Mouse (Mus musculus): Measurements from ENCODE around the gene Wwc1. TPM values are rescaled to one million over a fixed set of nuclear protein-coding genes. Genes with fewer than 3 reads are reported as not detected.

The Wwc1 gene
- total RNA-seq, 1 experiment, result 30.4 TPM

- Histone ChIP-seq H3K9me3 (ENCODE audit: control insufficient read depth, insufficient read depth, low read depth, low read length) (no peaks in the 10 kb centered on the region), H3K36me3 (ENCODE audit: control insufficient read depth, insufficient read depth, low read length, poor library complexity, severe bottlenecking) (no peaks in the 10 kb centered on the region), H3K9ac (ENCODE audit: insufficient read depth, low read depth, low read length, poor library complexity, severe bottlenecking) (peak overlapping the region; percentile 35; the same call in 1 of the 2 replicates), H3K4me3 (ENCODE audit: insufficient read depth in 1 of 2, low read depth in 1 of 2, low read length in 2 of 2, poor library complexity in 1 of 2, severe bottlenecking in 1 of 2) (peak overlapping the region; percentile 33 to 54; a peak in 3 of 4 replicates), H3K4me1 (ENCODE audit: control insufficient read depth in 2 of 2, insufficient read depth in 2 of 2, low read length in 2 of 2, poor library complexity in 1 of 2) (peaks cover 0 to 14% of the 10 kb centered on the region in 2 experiments; a peak in 2 of 4 replicates), H3K27ac (ENCODE audit: insufficient read depth, low read depth, low read length, poor library complexity, severe bottlenecking) (no peak overlapping the region)
- in situ Hi-C loops (cut with MboI; ENCODE audit: low sequenced_read_pairs in 2 of 2, unreplicated experiment in 2 of 2), result no loop called here
- TF ChIP-seq HCFC1 (IDR thresholded peaks at IDR 0.05; ENCODE audit: borderline replicate concordance, insufficient read depth, low read length) (no peak), ZNF384 (IDR thresholded peaks at IDR 0.05; ENCODE audit: low read depth, low read length) (no peak), MAFK (IDR thresholded peaks at IDR 0.05; ENCODE audit: insufficient read depth, low read depth, low read length) (no peak), ZC3H11A (IDR thresholded peaks at IDR 0.05; ENCODE audit: borderline replicate concordance, low read depth, low read length) (no peak), CHD2 (IDR thresholded peaks at IDR 0.05; ENCODE audit: low read depth, low read length) (no peak)
- DNase-seq (ENCODE audit: low read depth, low spot score), result no peak
Measured at GRCm38 (mm10) chr11:35985841-35986393, 5.6 kb upstream of the Wwc1 start.

- H3K4me1 ChIP-seq (ENCODE audit: control insufficient read depth in 2 of 2, insufficient read depth in 2 of 2, low read length in 2 of 2, poor library complexity in 1 of 2), result peaks cover 4 to 18% of the 10 kb centered on the region in 2 experiments; a peak in 3 of 4 replicates
- no peak for DNase-seq (ENCODE audit: low read depth, low spot score)
Measured at GRCm38 (mm10) chr11:35982734-35983133, 2.4 kb upstream of the Wwc1 start.

GRCm38 (mm10) chr11:35979733-35980410 is 455 bp downstream of the Wwc1 start:
- H3K4me1 ChIP-seq (ENCODE audit: control insufficient read depth in 2 of 2, insufficient read depth in 2 of 2, low read length in 2 of 2, poor library complexity in 1 of 2), result peaks cover 4 to 24% of the 10 kb centered on the region in 2 experiments
- no peak for DNase-seq (ENCODE audit: low read depth, low spot score)
- no peaks in the 10 kb centered on the region for H3K9me3 ChIP-seq (ENCODE audit: control insufficient read depth, insufficient read depth, low read depth, low read length)
- H3K36me3 ChIP-seq (ENCODE audit: control insufficient read depth, insufficient read depth, low read length, poor library complexity, severe bottlenecking), result peaks cover 2% of the 10 kb centered on the region; the same call in 1 of the 2 replicates
- in situ Hi-C loops (cut with MboI; ENCODE audit: low sequenced_read_pairs in 2 of 2, unreplicated experiment in 2 of 2), result no loop called here
- peak overlapping the region; percentile 94 to 97 for H3K4me3 ChIP-seq (ENCODE audit: insufficient read depth in 1 of 2, low read depth in 1 of 2, low read length in 2 of 2, poor library complexity in 1 of 2, severe bottlenecking in 1 of 2)
- H3K9ac ChIP-seq (ENCODE audit: insufficient read depth, low read depth, low read length, poor library complexity, severe bottlenecking), result peak overlapping the region; percentile 88
- TF ChIP-seq ZC3H11A (IDR thresholded peaks at IDR 0.05; ENCODE audit: borderline replicate concordance, low read depth, low read length), result no peak
- no peak overlapping the region for H3K27ac ChIP-seq (ENCODE audit: insufficient read depth, low read depth, low read length, poor library complexity, severe bottlenecking)

More at GRCm38 (mm10) chr11:35982734-35983133, 2.4 kb upstream of the Wwc1 start:
- H3K9ac ChIP-seq (ENCODE audit: insufficient read depth, low read depth, low read length, poor library complexity, severe bottlenecking), result no peak overlapping the region
- TF ChIP-seq CHD2 (IDR thresholded peaks at IDR 0.05; ENCODE audit: low read depth, low read length) (no peak), ZNF384 (IDR thresholded peaks at IDR 0.05; ENCODE audit: low read depth, low read length) (no peak), HCFC1 (IDR thresholded peaks at IDR 0.05; ENCODE audit: borderline replicate concordance, insufficient read depth, low read length) (no peak), MAFK (IDR thresholded peaks at IDR 0.05; ENCODE audit: insufficient read depth, low read depth, low read length) (no peak), ZC3H11A (IDR thresholded peaks at IDR 0.05; ENCODE audit: borderline replicate concordance, low read depth, low read length) (no peak)
- no peaks in the 10 kb centered on the region for H3K36me3 ChIP-seq (ENCODE audit: control insufficient read depth, insufficient read depth, low read length, poor library complexity, severe bottlenecking)
- in situ Hi-C loops (cut with MboI; ENCODE audit: low sequenced_read_pairs in 2 of 2, unreplicated experiment in 2 of 2), result no loop called here
- no peak overlapping the region for H3K4me3 ChIP-seq (ENCODE audit: insufficient read depth in 1 of 2, low read depth in 1 of 2, low read length in 2 of 2, poor library complexity in 1 of 2, severe bottlenecking in 1 of 2)
- no peaks in the 10 kb centered on the region for H3K9me3 ChIP-seq (ENCODE audit: control insufficient read depth, insufficient read depth, low read depth, low read length)
- no peak overlapping the region for H3K27ac ChIP-seq (ENCODE audit: insufficient read depth, low read depth, low read length, poor library complexity, severe bottlenecking)

GRCm38 (mm10) chr11:35979266-35979732 is 1.0 kb downstream of the Wwc1 start:
- H3K4me3 ChIP-seq (ENCODE audit: insufficient read depth in 1 of 2, low read depth in 1 of 2, low read length in 2 of 2, poor library complexity in 1 of 2, severe bottlenecking in 1 of 2), result peak overlapping the region; percentile 94 to 97
- H3K4me1 ChIP-seq (ENCODE audit: control insufficient read depth in 2 of 2, insufficient read depth in 2 of 2, low read length in 2 of 2, poor library complexity in 1 of 2), result peaks cover 4 to 26% of the 10 kb centered on the region in 2 experiments
- no peaks in the 10 kb centered on the region for H3K9me3 ChIP-seq (ENCODE audit: control insufficient read depth, insufficient read depth, low read depth, low read length)
- peak overlapping the region; percentile 88 for H3K9ac ChIP-seq (ENCODE audit: insufficient read depth, low read depth, low read length, poor library complexity, severe bottlenecking)
- TF ChIP-seq ZNF384 (IDR thresholded peaks at IDR 0.05; ENCODE audit: low read depth, low read length), result no peak
- no peak for TF ChIP-seq CHD2 (IDR thresholded peaks at IDR 0.05; ENCODE audit: low read depth, low read length)
- TF ChIP-seq MAFK (IDR thresholded peaks at IDR 0.05; ENCODE audit: insufficient read depth, low read depth, low read length), result no peak
- no peak for TF ChIP-seq ZC3H11A (IDR thresholded peaks at IDR 0.05; ENCODE audit: borderline replicate concordance, low read depth, low read length)
- TF ChIP-seq HCFC1 (IDR thresholded peaks at IDR 0.05; ENCODE audit: borderline replicate concordance, insufficient read depth, low read length), result no peak
- in situ Hi-C loops (cut with MboI; ENCODE audit: low sequenced_read_pairs in 2 of 2, unreplicated experiment in 2 of 2), result no loop called here
- H3K36me3 ChIP-seq (ENCODE audit: control insufficient read depth, insufficient read depth, low read length, poor library complexity, severe bottlenecking), result peaks cover 2% of the 10 kb centered on the region; the same call in 1 of the 2 replicates
- H3K27ac ChIP-seq (ENCODE audit: insufficient read depth, low read depth, low read length, poor library complexity, severe bottlenecking), result no peak overlapping the region
- DNase-seq (ENCODE audit: low read depth, low spot score), result no peak

Data from ES-E14 (cell line).